Mouse (Mus musculus) liver, adult 2 months (tissue): Measurements from ENCODE around the gene Wdfy1.

Experiments
- CTCF ChIP-seq: fragments of 200-500 bp; IDR thresholded peaks from 2 replicates; pipeline ENCODE4 v1.5.1; 2011; ENCODE audit warnings: low read depth, low read length, control low read depth
- POLR2A ChIP-seq: fragments of 200-500 bp; IDR thresholded peaks from 2 replicates; pipeline ENCODE4 v1.6.1; 2011; ENCODE audit warnings: low read length, control low read depth; ENCODE audit not compliant: insufficient read depth; ENCODE audit errors: extremely low read depth

DNA sequence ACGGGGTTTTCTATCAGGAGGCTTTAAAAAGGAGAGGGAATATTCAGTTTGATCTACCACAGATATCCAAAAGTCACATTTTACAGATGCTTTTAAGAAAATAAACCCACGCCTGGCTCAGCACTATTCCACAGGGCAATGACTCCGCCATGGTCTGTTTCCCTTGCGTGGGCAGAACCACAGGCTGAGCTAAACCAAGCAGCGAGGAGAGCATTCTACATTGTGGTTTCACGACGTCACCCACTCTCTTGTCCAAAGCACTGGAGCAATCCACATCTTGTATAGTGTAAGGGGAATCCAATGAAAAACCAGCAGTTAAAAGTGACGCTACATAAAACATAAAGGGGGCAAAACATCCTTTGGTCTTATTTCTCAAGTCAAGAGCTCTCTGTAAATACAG is 72.4 kb downstream of the Wdfy1 start:
- TF ChIP-seq CTCF (no peak), POLR2A (no peak)
